Mouse (Mus musculus): Measurements from ENCODE around the gene Apol7a. TPM values are rescaled to one million over a fixed set of nuclear protein-coding genes. Genes with fewer than 3 reads are reported as not detected.

Gene Apol7a
- polyA plus RNA-seq, 1 experiment: 0.31 TPM

- WGBS: 69% methylated on average over 12 of the region's 12 CpGs
- no peak for DNase-seq
- peaks cover 5% of the 10 kb centered on the region for H3K4me1 ChIP-seq (ENCODE audit: control insufficient read depth, insufficient read depth, low read length)
- H3K4me3 ChIP-seq (replicated peaks; ENCODE audit: extremely low read depth, low read depth, low read length): no peak overlapping the region
- TF ChIP-seq CTCF (IDR thresholded peaks at IDR 0.05; ENCODE audit: insufficient read depth, low read length) (no peak), POLR2A (IDR thresholded peaks at IDR 0.05; ENCODE audit: borderline replicate concordance, extremely low read depth, low read depth, low read length) (no peak)
Measured at GRCm38 (mm10) chr15:77368818-77369320, 30.0 kb downstream of the Apol7a start.

- H3K4me3 ChIP-seq (replicated peaks; ENCODE audit: extremely low read depth, low read depth, low read length): no peak overlapping the region
- WGBS: under 1% methylated on average over 13 of the region's 13 CpGs
- DNase-seq: peak; percentile 92
- peaks cover 5% of the 10 kb centered on the region for H3K4me1 ChIP-seq (ENCODE audit: control insufficient read depth, insufficient read depth, low read length)
- TF ChIP-seq POLR2A (IDR thresholded peaks at IDR 0.05; ENCODE audit: borderline replicate concordance, extremely low read depth, low read depth, low read length): peak; percentile 30; the same call in 1 of the 2 replicates
- TF ChIP-seq CTCF (IDR thresholded peaks at IDR 0.05; ENCODE audit: insufficient read depth, low read length): peak; percentile 94
Measured at GRCm38 (mm10) chr15:77368148-77368547, 30.8 kb downstream of the Apol7a start.

- WGBS: 34% methylated on average over 8 of the region's 8 CpGs
- no peak for TF ChIP-seq CTCF (IDR thresholded peaks at IDR 0.05; ENCODE audit: insufficient read depth, low read length)
- TF ChIP-seq POLR2A (IDR thresholded peaks at IDR 0.05; ENCODE audit: borderline replicate concordance, extremely low read depth, low read depth, low read length): no peak
- DNase-seq: no peak
- Histone ChIP-seq H3K4me1 (ENCODE audit: control insufficient read depth, insufficient read depth, low read length) (peaks cover 5% of the 10 kb centered on the region), H3K4me3 (replicated peaks; ENCODE audit: extremely low read depth, low read depth, low read length) (no peak overlapping the region)
Measured at GRCm38 (mm10) chr15:77367504-77367903, 31.4 kb downstream of the Apol7a start.

- peaks cover 5% of the 10 kb centered on the region for H3K4me1 ChIP-seq (ENCODE audit: control insufficient read depth, insufficient read depth, low read length)
- peak overlapping the region; percentile 6 for H3K4me3 ChIP-seq (replicated peaks; ENCODE audit: extremely low read depth, low read depth, low read length)
- 5% methylated on average over 26 of the region's 26 CpGs for WGBS
- peak; percentile 78 for DNase-seq
- TF ChIP-seq POLR2A (IDR thresholded peaks at IDR 0.05; ENCODE audit: borderline replicate concordance, extremely low read depth, low read depth, low read length) (peak; percentile 37; the same call in 1 of the 2 replicates), CTCF (IDR thresholded peaks at IDR 0.05; ENCODE audit: insufficient read depth, low read length) (peak; percentile 46)
Measured at GRCm38 (mm10) chr15:77366706-77367484, 32.0 kb downstream of the Apol7a start.

- Histone ChIP-seq H3K4me3 (replicated peaks; ENCODE audit: extremely low read depth, low read depth, low read length) (no peak overlapping the region), H3K4me1 (ENCODE audit: control insufficient read depth, insufficient read depth, low read length) (peaks cover 5% of the 10 kb centered on the region)
- WGBS: 55% methylated on average over 9 of the region's 9 CpGs
- TF ChIP-seq CTCF (IDR thresholded peaks at IDR 0.05; ENCODE audit: insufficient read depth, low read length): no peak
- no peak for TF ChIP-seq POLR2A (IDR thresholded peaks at IDR 0.05; ENCODE audit: borderline replicate concordance, extremely low read depth, low read depth, low read length)
- no peak for DNase-seq
Measured at GRCm38 (mm10) chr15:77365700-77366570, 33.0 kb downstream of the Apol7a start.

GRCm38 (mm10) chr15:77364026-77364425 lies 34.9 kb downstream of the Apol7a start:
- no peak for DNase-seq
- TF ChIP-seq CTCF (IDR thresholded peaks at IDR 0.05; ENCODE audit: insufficient read depth, low read length) (no peak), POLR2A (IDR thresholded peaks at IDR 0.05; ENCODE audit: borderline replicate concordance, extremely low read depth, low read depth, low read length) (no peak)
- H3K4me1 ChIP-seq (ENCODE audit: control insufficient read depth, insufficient read depth, low read length): peaks cover 9% of the 10 kb centered on the region
- 34% methylated on average over 3 of the region's 3 CpGs for WGBS
- no peak overlapping the region for H3K4me3 ChIP-seq (replicated peaks; ENCODE audit: extremely low read depth, low read depth, low read length)

GRCm38 (mm10) chr15:77363578-77363977 lies 35.3 kb downstream of the Apol7a start:
- no peak for DNase-seq
- H3K4me3 ChIP-seq (replicated peaks; ENCODE audit: extremely low read depth, low read depth, low read length): no peak overlapping the region
- peaks cover 12% of the 10 kb centered on the region for H3K4me1 ChIP-seq (ENCODE audit: control insufficient read depth, insufficient read depth, low read length)
- TF ChIP-seq CTCF (IDR thresholded peaks at IDR 0.05; ENCODE audit: insufficient read depth, low read length): no peak
- no peak for TF ChIP-seq POLR2A (IDR thresholded peaks at IDR 0.05; ENCODE audit: borderline replicate concordance, extremely low read depth, low read depth, low read length)
- WGBS: 67% methylated on average over 6 of the region's 6 CpGs

GRCm38 (mm10) chr15:77362952-77363351 lies 36.0 kb downstream of the Apol7a start:
- H3K4me1 ChIP-seq (ENCODE audit: control insufficient read depth, insufficient read depth, low read length): peaks cover 10% of the 10 kb centered on the region
- no peak for DNase-seq
- WGBS: 26% methylated on average over 5 of the region's 5 CpGs
- TF ChIP-seq POLR2A (IDR thresholded peaks at IDR 0.05; ENCODE audit: borderline replicate concordance, extremely low read depth, low read depth, low read length): no peak
- no peak for TF ChIP-seq CTCF (IDR thresholded peaks at IDR 0.05; ENCODE audit: insufficient read depth, low read length)
- H3K4me3 ChIP-seq (replicated peaks; ENCODE audit: extremely low read depth, low read depth, low read length): no peak overlapping the region

GRCm38 (mm10) chr15:77359905-77360304 lies 39.0 kb downstream of the Apol7a start:
- H3K4me3 ChIP-seq (replicated peaks; ENCODE audit: extremely low read depth, low read depth, low read length): no peak overlapping the region
- peaks cover 7% of the 10 kb centered on the region for H3K4me1 ChIP-seq (ENCODE audit: control insufficient read depth, insufficient read depth, low read length)
- TF ChIP-seq POLR2A (IDR thresholded peaks at IDR 0.05; ENCODE audit: borderline replicate concordance, extremely low read depth, low read depth, low read length) (no peak), CTCF (IDR thresholded peaks at IDR 0.05; ENCODE audit: insufficient read depth, low read length) (no peak)
- DNase-seq: no peak
- WGBS: 94% methylated on average over 8 of the region's 8 CpGs

All from lung, adult 2 months (tissue).